Mouse (Mus musculus): ENCODE measurements around the gene Rad51d.

DNA sequence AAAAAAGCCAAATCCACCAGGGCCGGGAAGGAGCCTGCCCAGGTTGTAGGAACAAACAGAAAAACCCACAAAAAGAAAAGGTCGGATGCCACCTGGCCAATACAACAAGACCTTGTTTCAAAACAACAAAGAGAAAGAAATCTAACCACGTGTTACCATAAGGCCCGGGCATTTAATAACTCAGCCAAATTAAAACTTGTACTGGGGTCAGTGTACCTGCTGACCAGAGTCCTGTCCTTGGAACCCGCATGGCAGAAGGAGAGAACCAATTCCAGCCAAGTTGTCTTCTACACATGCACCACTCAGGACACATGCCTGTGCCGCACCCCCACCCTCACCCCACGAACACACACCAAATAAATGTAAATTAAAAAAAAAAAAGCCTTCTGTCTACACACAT, 37.5 kb downstream of the Rad51d start:
- TF ChIP-seq CTCF (IDR thresholded peaks at IDR 0.05; ENCODE audit: low read depth, low read length) (no peak), POLR2A (IDR thresholded peaks at IDR 0.05; ENCODE audit: insufficient read depth, low read length) (no peak)

All from ES-Bruce4 (cell line).